Mouse (Mus musculus) midbrain, embryonic 11.5 days (tissue): Measurements from ENCODE around the gene Sec16a. TPM values are rescaled to one million over a fixed set of nuclear protein-coding genes. Genes with fewer than 3 reads are reported as not detected.
"Not testable (repeated sequence)": the region's sequence is repeated elsewhere in the genome, so short reads cannot be mapped to it uniquely, and the experiment has no call there.

Source experiments
- ATAC-seq: fragments of 200-750 bp; cut with Nextera tagmentation; 2 replicates; pipeline ENCODE4 v1.8.0; 2017; ENCODE audit warnings: moderate TSS enrichment, moderate library complexity; ENCODE audit not compliant: low FRiP score
- DNase-seq: peaks from one replicate; pipeline ENCODE4 v3.0.0; 2015; ENCODE audit warnings: low spot score; ENCODE audit errors: missing footprints
- H3K27ac ChIP-seq: fragments of 300-500 bp; sonication (generic); 2 replicates; pipeline ENCODE4 v1.5.1; 2014; ENCODE audit warnings: low read depth, low read length
- H3K27me3 ChIP-seq: fragments of 300-500 bp; sonication (generic); 2 replicates; pipeline ENCODE4 v1.6.1; 2014; ENCODE audit warnings: mild to moderate bottlenecking, low read length, moderate library complexity, mixed read lengths; ENCODE audit not compliant: control insufficient read depth, insufficient read depth
- H3K36me3 ChIP-seq: fragments of 300-500 bp; sonication (generic); 2 replicates; pipeline ENCODE4 v1.6.1; 2014; ENCODE audit warnings: mild to moderate bottlenecking, low read length, moderate library complexity, mixed read lengths; ENCODE audit not compliant: control insufficient read depth, insufficient read depth
- H3K4me1 ChIP-seq: fragments of 300-500 bp; sonication (generic); 2 replicates; pipeline ENCODE4 v1.6.1; 2014; ENCODE audit warnings: low read length; ENCODE audit not compliant: control insufficient read depth, insufficient read depth
- H3K4me2 ChIP-seq: fragments of 300-500 bp; sonication (generic); 2 replicates; pipeline ENCODE4 v1.6.1; 2014; ENCODE audit warnings: mild to moderate bottlenecking, moderate library complexity
- H3K4me3 ChIP-seq: fragments of 300-500 bp; sonication (generic); 2 replicates; pipeline ENCODE4 v1.5.1; 2014; ENCODE audit warnings: low read depth, low read length
- H3K9ac ChIP-seq: fragments of 300-500 bp; sonication (generic); 2 replicates; pipeline ENCODE4 v1.6.1; 2014; ENCODE audit warnings: low read length
- H3K9me3 ChIP-seq: fragments of 300-500 bp; sonication (generic); 2 replicates; pipeline ENCODE4 v1.6.1; 2016; ENCODE audit warnings: low read length; ENCODE audit not compliant: control insufficient read depth
- WGBS: fragments of 180-500 bp; shearing (Covaris S2); extraction: QIAGEN DNeasy Blood & Tissue Kit; methylation state at CpG from one replicate; pipeline ENCODE4 v1.1.7; 2014; 5-methylcytosine and 5-hydroxymethylcytosine counted together
- polyA plus RNA-seq: library from polyadenylated mRNA; unstranded; fragments of >200 nt; fragmentation: Nextera tagmentation; extraction: Ambion mirVana; gene quantifications from 2 replicates; pipeline ENCODE4 v1.2.1, GENCODE M21; 2014

The Sec16a gene
- polyA plus RNA-seq, 1 experiment from 2014 or later: 28.2 TPM

DNA sequence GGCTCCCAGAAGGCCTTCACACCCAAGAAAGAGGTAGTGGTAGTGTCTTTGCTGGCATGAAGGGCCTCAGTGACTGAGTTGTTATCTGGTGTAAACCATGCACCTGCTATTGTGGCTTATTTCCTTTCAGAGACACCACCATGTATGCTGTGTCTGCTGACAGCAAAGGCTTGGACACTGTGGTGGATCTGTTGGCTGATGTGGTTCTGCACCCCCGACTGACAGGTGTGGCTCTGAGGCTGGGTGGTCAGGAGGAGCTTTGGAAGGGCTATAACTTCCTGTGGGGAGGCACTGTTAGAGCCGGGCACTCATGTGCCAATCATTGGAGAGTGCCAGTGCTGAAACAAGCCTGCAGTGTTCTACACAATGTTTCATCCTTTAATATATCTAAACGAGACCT is 54.1 kb downstream of the Sec16a start:
- Histone ChIP-seq H3K9ac (no peak overlapping the region), H3K4me3 (no peak overlapping the region), H3K27me3 (no peaks in the 10 kb centered on the region), H3K9me3 (no peaks in the 10 kb centered on the region), H3K36me3 (peaks cover 57% of the 10 kb centered on the region), H3K4me1 (peaks cover 15% of the 10 kb centered on the region), H3K27ac (no peak overlapping the region), H3K4me2 (no peak overlapping the region)
- DNase-seq (no peak), ATAC-seq (no peak)
- WGBS: 93% methylated on average over 3 of the region's 3 CpGs

- Histone ChIP-seq H3K4me1 (peaks cover 15% of the 10 kb centered on the region), H3K27me3 (no peaks in the 10 kb centered on the region), H3K27ac (peak within 1 kb of the TSS; percentile 35; the same call in 1 of the 2 replicates), H3K9me3 (no peaks in the 10 kb centered on the region), H3K9ac (peak within 1 kb of the TSS; percentile 92), H3K4me2 (peak within 1 kb of the TSS; percentile 95), H3K4me3 (peak within 1 kb of the TSS; percentile 99), H3K36me3 (peaks cover 55% of the 10 kb centered on the region)
- ATAC-seq: peak; percentile 93
- DNase-seq: peak; percentile 99
- under 1% methylated on average over 50 of the region's 60 CpGs for WGBS
Observed at GRCm38 (mm10) chr2:26389154-26389690, 55.8 kb downstream of the Sec16a start, which contains the start of the genes Entr1 and Pmpca. Gene Entr1, minus strand, starts transcription at chr2:26389316. Gene Pmpca, plus strand, starts transcription at chr2:26389339.

DNA sequence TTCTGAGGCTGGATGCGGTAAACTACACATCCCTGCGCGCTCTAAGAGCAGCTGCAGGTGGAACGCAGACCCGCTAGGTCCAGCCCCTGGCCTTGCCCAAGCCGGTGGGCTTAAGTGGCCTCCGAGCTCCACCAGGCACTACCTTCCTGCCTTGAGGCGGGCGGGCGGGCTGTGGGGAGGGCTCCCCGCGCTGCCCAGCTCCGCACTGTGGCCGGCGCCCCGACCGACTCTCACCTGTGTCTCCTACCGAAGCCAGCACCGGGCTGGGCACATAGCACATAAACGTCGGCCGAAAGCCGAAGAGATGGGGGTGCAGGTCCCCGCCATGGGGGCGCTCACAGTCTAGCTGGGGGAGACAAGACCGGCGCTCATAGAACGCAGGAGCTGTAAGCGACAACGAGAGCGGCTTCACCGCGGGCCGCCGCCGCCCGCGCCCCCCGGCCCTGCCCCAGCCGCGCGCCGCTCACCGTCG is 56.3 kb downstream of the Sec16a start:
- ATAC-seq (peak; percentile 72), DNase-seq (peak; percentile 92)
- H3K27ac ChIP-seq: peak overlapping the region; percentile 35; the same call in 1 of the 2 replicates
- peak overlapping the region; percentile 92 for H3K9ac ChIP-seq
- H3K9me3 ChIP-seq: no peaks in the 10 kb centered on the region
- WGBS: under 1% methylated on average over 36 of the region's 45 CpGs
- peak overlapping the region; percentile 95 for H3K4me2 ChIP-seq
- peaks cover 58% of the 10 kb centered on the region for H3K36me3 ChIP-seq
- no peaks in the 10 kb centered on the region for H3K27me3 ChIP-seq
- peaks cover 15% of the 10 kb centered on the region for H3K4me1 ChIP-seq
- peak overlapping the region; percentile 99 for H3K4me3 ChIP-seq

DNA sequence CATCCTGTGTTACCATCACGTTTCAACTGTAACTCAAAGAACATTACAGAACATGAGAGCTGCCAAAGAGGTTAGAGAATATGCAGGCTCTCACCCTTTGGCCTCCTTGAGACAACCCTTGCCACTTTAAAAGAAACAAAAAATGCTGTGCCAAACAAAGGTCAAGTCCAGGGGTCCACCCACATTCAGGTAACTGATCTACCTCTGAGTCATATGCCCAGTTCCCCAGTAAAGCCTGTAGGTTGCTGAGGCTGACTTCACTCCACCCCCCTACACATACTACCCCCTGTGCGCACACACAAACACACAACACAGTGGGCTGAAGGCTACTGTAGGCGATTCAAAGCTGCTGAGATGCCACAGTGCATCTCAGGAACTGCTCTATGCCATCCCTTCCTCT is 57.3 kb downstream of the Sec16a start:
- Histone ChIP-seq H3K27ac (no peak overlapping the region), H3K27me3 (no peaks in the 10 kb centered on the region), H3K36me3 (peaks cover 53% of the 10 kb centered on the region), H3K4me3 (peak overlapping the region; percentile 99; the same call in 1 of the 2 replicates), H3K4me1 (peaks cover 15% of the 10 kb centered on the region), H3K4me2 (peak overlapping the region; percentile 95; the same call in 1 of the 2 replicates), H3K9me3 (no peaks in the 10 kb centered on the region), H3K9ac (0 out of 2 replicates have a peak overlapping the region, but pooled peaks have one; percentile 12)
- DNase-seq: no peak
- WGBS: 93% methylated on average over 3 of the region's 3 CpGs
- ATAC-seq: no peak

GRCm38 (mm10) chr2:26380871-26381270 is 64.1 kb downstream of the Sec16a start:
- not testable (repeated sequence) for H3K4me1 ChIP-seq, H3K27ac ChIP-seq, DNase-seq, H3K27me3 ChIP-seq, H3K9me3 ChIP-seq
- peaks cover 36% of the 10 kb centered on the region for H3K36me3 ChIP-seq
- WGBS: 36% methylated on average over 6 of the region's 6 CpGs
- H3K4me3 ChIP-seq: peak overlapping the region; percentile 57
- peak overlapping the region; percentile 93 for H3K4me2 ChIP-seq
- peak overlapping the region; percentile 75; the same call in 1 of the 2 replicates for H3K9ac ChIP-seq
- peak; percentile 45; the same call in 1 of the 2 replicates for ATAC-seq

DNA sequence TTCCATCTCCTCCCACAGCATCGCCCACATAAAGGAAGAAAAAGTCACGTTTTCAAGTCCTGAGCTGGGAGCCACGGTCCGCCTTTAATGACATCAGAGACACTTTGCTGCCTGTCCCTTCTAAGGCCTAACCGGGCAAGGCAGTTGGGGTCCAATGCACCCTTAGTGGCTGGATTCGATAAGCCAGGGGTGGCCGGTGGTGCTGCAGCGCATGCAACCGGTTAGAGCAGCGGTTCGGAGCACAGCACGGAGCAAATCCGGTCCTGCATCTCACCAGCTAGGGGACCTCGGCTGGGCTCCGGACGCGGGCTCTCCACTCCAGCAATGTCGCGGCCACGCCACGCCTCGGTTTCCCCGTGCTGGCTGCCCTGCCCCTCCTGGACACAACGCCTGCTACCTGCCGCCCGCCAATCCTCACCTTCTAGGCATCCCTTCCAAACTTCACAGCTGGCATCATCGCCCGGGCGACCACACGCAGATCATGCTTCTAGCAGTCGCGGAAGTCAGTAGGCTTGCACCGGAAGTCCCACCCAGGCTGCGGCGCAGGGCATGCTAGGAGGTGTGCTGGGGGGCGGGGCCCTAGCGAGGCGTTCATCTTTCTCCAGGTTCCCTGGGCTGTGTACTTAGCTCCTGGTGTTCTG is 64.8 kb downstream of the Sec16a start, which contains the start of gene Snapc4:
Gene Snapc4 (minus strand): TSS at position 523 of the 641 bp plus-strand sequence.
- peak within 1 kb of the TSS; percentile 93 for H3K4me2 ChIP-seq
- no peak within 1 kb of the TSS for H3K27ac ChIP-seq
- peaks cover 5% of the 10 kb centered on the region for H3K4me1 ChIP-seq
- no peaks in the 10 kb centered on the region for H3K9me3 ChIP-seq
- H3K4me3 ChIP-seq: peak within 1 kb of the TSS; percentile 57
- peaks cover 31% of the 10 kb centered on the region for H3K36me3 ChIP-seq
- DNase-seq (peak; percentile 97), ATAC-seq (peak; percentile 96)
- H3K27me3 ChIP-seq: no peaks in the 10 kb centered on the region
- peak within 1 kb of the TSS; percentile 75 for H3K9ac ChIP-seq
- WGBS: under 1% methylated on average over 38 of the region's 38 CpGs

DNA sequence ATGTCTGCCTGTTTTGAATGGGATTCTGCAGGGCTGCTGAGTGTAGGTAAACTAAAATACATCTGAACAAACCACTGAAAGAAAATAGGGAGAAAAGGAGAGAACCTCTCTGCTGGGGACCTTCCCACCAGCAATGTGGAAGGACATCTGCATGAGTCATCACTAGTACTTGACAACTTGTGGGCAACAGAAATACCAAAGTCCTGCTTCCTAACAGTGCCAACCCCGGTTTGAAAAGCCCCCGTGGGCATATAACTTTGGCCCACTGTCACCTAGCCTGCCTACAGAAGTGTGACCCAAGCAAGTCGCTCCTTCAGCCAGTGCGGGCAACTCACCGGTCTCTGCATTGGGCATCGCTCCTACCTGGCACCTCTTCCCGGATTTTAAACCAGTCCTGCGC is 72.6 kb downstream of the Sec16a start:
- DNase-seq (no peak), ATAC-seq (no peak)
- H3K9me3 ChIP-seq: no peaks in the 10 kb centered on the region
- no peak overlapping the region for H3K27ac ChIP-seq
- H3K4me2 ChIP-seq: no peak overlapping the region
- no peak overlapping the region for H3K9ac ChIP-seq
- no peaks in the 10 kb centered on the region for H3K27me3 ChIP-seq
- no peak overlapping the region for H3K4me3 ChIP-seq
- H3K4me1 ChIP-seq: no peaks in the 10 kb centered on the region
- WGBS: 91% methylated on average over 8 of the region's 8 CpGs
- H3K36me3 ChIP-seq: peaks cover 23% of the 10 kb centered on the region

GRCm38 (mm10) chr2:26368572-26368971 is 76.4 kb downstream of the Sec16a start:
- Histone ChIP-seq H3K4me3 (no peak overlapping the region), H3K36me3 (peaks cover 29% of the 10 kb centered on the region), H3K27ac (no peak overlapping the region), H3K4me1 (no peaks in the 10 kb centered on the region), H3K9me3 (no peaks in the 10 kb centered on the region), H3K9ac (no peak overlapping the region), H3K4me2 (no peak overlapping the region), H3K27me3 (no peaks in the 10 kb centered on the region)
- WGBS: 86% methylated on average over 1 of the region's 1 CpGs
- DNase-seq (no peak), ATAC-seq (no peak)

DNA sequence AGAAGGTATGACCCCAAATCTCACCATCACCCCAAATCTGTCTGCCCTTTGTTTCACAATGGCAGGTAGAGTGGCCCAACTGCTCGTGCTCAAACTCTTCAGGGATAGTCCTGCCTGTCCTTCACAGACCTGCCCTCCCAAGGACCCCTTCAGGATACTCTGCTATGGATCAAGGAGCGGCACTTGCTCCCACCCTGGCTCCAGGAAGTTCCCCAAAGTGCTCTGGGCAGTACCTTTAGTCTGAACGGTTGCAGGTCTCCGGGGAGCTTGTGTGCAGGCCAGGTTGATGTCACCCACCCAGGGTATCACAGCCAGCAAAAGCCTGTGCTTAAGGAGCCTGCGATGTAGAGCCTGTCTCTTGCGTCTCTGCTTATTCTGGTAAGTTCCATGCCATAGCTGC is 77.1 kb downstream of the Sec16a start:
- Histone ChIP-seq H3K9me3 (no peaks in the 10 kb centered on the region), H3K4me1 (no peaks in the 10 kb centered on the region), H3K27ac (no peak overlapping the region), H3K4me3 (no peak overlapping the region), H3K9ac (no peak overlapping the region), H3K27me3 (no peaks in the 10 kb centered on the region), H3K36me3 (peaks cover 26% of the 10 kb centered on the region), H3K4me2 (no peak overlapping the region)
- ATAC-seq (no peak), DNase-seq (no peak)
- 96% methylated on average over 6 of the region's 6 CpGs for WGBS
